Mouse (Mus musculus): ENCODE results near the gene Des. TPM values are rescaled to one million over a fixed set of nuclear protein-coding genes. Genes with fewer than 3 reads are reported as not detected.

Des gene
- polyA plus RNA-seq, 1 experiment from 2014 or later: 23.5 TPM

DNA sequence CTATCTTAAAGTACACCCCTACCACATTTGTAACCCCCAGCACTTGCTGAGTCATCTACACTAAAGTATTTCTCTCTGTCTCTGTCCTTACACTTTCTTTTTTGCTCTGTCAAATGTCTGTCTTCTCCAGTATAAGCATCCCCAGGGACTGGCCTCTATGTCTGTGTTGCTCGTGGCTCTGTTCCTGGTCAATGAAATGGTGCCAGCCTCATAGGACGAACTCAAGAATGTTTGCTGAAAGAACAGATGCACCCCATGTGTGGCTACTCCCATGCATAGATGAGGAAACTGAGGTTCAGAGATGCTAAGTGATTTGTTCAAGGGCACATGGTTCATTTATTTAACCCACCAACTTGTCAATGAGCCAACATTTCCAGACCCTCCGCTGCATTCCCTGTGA is 12.3 kb downstream of the Des start:
- 82% methylated on average over 3 of the region's 3 CpGs for WGBS
- Histone ChIP-seq H3K4me3 (replicated peaks) (no peak overlapping the region), H3K9me3 (no peaks in the 10 kb centered on the region), H3K4me2 (no peak overlapping the region), H3K27ac (no peak overlapping the region), H3K4me1 (replicated peaks) (peaks cover 18% of the 10 kb centered on the region), H3K27me3 (peaks cover 23% of the 10 kb centered on the region), H3K36me3 (no peaks in the 10 kb centered on the region), H3K9ac (replicated peaks) (no peak overlapping the region)
- ATAC-seq (ENCODE audit: insufficient number of reproducible peaks, insufficient read depth, low FRiP score, low TSS enrichment, low read depth): no peak

DNA sequence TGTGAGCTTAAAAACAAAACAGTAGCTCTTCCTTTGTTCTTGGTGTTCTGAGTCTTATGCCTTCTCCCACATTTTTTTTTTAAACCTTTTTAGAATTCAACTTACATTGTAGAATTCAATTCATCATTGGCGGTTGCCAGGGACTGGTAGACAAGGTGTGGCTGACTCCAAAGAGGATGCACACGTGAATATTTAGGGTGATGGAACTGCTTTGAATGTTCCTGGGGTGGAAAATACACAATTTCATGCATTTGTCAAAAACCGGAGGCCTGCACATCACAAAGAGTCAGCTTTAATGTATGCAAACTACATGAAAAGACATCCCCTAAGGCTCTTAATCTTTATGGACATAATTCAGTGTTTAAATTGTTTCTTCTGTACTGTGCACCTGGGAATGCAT is 13.1 kb downstream of the Des start:
- H3K4me1 ChIP-seq (replicated peaks): peaks cover 18% of the 10 kb centered on the region
- 71% methylated on average over 3 of the region's 3 CpGs for WGBS
- H3K9me3 ChIP-seq: no peaks in the 10 kb centered on the region
- H3K9ac ChIP-seq (replicated peaks): no peak overlapping the region
- H3K27ac ChIP-seq: no peak overlapping the region
- no peak overlapping the region for H3K4me3 ChIP-seq (replicated peaks)
- peaks cover 23% of the 10 kb centered on the region for H3K27me3 ChIP-seq
- no peaks in the 10 kb centered on the region for H3K36me3 ChIP-seq
- H3K4me2 ChIP-seq: no peak overlapping the region
- no peak for ATAC-seq (ENCODE audit: insufficient number of reproducible peaks, insufficient read depth, low FRiP score, low TSS enrichment, low read depth)

DNA sequence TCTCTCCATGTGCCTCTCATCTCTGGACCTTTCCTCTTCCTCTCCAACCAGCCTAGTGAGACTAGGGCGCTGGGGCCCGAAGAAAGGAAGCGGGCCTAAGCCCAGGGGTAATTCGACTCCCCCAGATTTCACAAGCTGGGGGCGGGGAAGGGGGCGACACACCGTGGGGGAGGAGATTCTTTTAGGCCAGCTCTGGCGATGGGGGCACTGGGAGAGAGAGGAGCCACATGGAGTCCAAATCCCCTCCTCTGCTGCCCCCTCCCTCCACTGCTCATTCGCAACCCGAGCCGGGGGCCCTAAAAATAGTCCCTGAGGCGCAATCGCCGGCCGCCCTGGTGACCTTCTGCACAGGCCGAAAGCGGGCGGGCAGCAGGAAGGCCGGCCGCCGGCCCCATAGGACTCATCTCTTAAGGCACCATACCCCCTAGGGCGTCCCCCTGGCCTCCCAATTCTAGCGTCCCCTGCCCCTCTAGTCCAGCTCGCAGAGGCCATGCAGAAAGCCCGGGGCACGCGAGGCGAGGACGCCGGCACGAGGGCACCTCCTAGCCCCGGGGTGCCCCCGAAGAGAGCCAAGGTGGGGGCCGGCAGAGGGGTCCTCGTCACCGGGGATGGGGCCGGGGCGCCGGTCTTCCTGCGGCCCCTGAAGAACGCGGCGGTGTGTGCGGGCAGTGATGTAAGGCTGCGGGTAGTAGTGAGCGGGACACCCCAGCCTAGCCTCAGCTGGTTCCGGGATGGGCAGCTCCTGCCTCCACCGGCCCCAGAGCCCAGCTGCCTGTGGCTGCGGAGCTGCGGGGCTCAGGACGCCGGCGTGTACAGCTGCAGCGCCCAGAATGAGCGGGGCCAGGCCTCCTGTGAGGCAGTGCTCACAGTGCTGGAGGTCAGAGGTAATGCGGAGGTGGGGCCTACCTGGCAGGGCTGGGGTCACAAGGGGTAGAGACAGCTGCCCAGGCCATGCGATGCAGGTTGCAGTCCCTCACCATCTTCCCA is 15.1 kb downstream of the Des start, which contains the start of gene Speg:
Speg (plus strand) TSS at position 348 of the 987 bp plus-strand sequence.
- no peaks in the 10 kb centered on the region for H3K9me3 ChIP-seq
- WGBS: 5% methylated on average over 54 of the region's 57 CpGs
- H3K27ac ChIP-seq: peak within 1 kb of the TSS; percentile 69; the same call in 1 of the 2 replicates
- ATAC-seq (ENCODE audit: insufficient number of reproducible peaks, insufficient read depth, low FRiP score, low TSS enrichment, low read depth): peak; percentile 57
- H3K36me3 ChIP-seq: no peaks in the 10 kb centered on the region
- H3K27me3 ChIP-seq: peaks cover 16% of the 10 kb centered on the region
- peaks cover 28% of the 10 kb centered on the region for H3K4me1 ChIP-seq (replicated peaks)
- peak within 1 kb of the TSS; percentile 39 for H3K4me3 ChIP-seq (replicated peaks)
- H3K4me2 ChIP-seq: peak within 1 kb of the TSS; percentile 81
- H3K9ac ChIP-seq (replicated peaks): peak within 1 kb of the TSS; percentile 67

DNA sequence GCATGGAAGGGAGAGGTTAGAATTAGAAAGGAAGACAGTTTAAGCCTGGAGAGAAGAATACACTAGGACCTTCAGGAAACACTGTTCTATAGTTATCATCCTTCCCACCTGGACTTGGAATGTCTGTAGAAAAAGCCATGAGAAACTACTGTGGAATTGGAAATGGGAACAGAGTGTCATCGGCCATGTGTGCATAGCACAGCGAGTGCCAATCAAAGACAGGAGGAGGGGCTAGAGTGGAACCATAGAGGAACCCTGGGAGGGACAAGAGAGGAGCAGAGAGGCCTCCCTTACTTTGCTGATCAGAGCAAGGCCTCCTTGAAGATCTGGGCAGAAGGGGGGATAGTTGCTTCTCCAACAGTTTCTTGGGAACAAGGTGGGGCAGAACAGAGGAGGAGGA is 19.1 kb downstream of the Des start:
- Histone ChIP-seq H3K4me1 (replicated peaks) (peaks cover 49% of the 10 kb centered on the region), H3K9ac (replicated peaks) (no peak overlapping the region), H3K4me2 (no peak overlapping the region), H3K4me3 (replicated peaks) (no peak overlapping the region), H3K36me3 (no peaks in the 10 kb centered on the region), H3K27ac (no peak overlapping the region; the same call in 1 of the 2 replicates), H3K9me3 (no peaks in the 10 kb centered on the region), H3K27me3 (peaks cover 15% of the 10 kb centered on the region)
- WGBS: 76% methylated on average over 2 of the region's 2 CpGs
- no peak for ATAC-seq (ENCODE audit: insufficient number of reproducible peaks, insufficient read depth, low FRiP score, low TSS enrichment, low read depth)

DNA sequence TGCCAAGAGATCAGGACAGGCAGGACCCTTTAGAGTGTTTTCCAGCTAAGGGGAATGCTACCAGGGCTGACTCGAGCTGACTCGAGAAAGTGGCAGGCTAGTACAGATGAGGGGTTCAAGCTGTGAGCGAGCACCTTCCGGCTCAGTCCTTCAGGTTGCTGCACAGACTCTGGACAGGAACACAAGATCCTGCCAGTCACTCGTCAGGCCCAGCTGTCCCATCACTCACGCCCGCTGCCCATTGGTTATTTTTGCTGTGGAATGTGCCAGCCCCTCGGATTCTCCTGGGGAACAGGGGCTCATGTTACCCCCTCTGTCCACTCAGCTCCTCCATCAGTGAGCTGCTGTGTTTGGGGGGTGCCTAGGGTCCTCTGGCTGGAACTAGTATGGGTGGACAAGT is 19.8 kb downstream of the Des start:
- no peak overlapping the region for H3K9ac ChIP-seq (replicated peaks)
- peaks cover 49% of the 10 kb centered on the region for H3K4me1 ChIP-seq (replicated peaks)
- no peak overlapping the region for H3K4me3 ChIP-seq (replicated peaks)
- peaks cover 6% of the 10 kb centered on the region for H3K36me3 ChIP-seq
- no peak for ATAC-seq (ENCODE audit: insufficient number of reproducible peaks, insufficient read depth, low FRiP score, low TSS enrichment, low read depth)
- H3K9me3 ChIP-seq: no peaks in the 10 kb centered on the region
- H3K4me2 ChIP-seq: no peak overlapping the region
- peaks cover 22% of the 10 kb centered on the region for H3K27me3 ChIP-seq
- 49% methylated on average over 8 of the region's 8 CpGs for WGBS
- H3K27ac ChIP-seq: peak overlapping the region; percentile 64; the same call in 1 of the 2 replicates

DNA sequence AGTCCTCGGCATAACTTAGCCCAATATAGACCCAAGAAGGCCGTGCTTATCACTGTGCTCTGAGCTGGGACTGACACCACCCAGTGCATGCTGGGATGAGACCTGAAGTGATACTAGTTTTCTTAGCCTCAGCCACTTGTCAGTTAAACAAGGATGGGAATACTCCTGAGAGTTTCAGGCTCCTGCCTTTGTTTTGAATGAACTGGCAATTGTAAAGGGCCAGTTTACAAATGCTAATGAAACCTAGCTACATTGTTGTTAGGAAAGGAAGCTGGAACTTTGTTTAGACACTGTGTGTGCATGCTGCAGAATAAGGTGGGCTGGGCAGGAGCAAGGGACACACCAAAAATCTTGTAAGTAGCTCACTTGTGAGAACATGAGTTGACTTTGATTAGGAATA is 20.8 kb downstream of the Des start:
- no peak overlapping the region for H3K9ac ChIP-seq (replicated peaks)
- H3K36me3 ChIP-seq: peaks cover 10% of the 10 kb centered on the region
- ATAC-seq (ENCODE audit: insufficient number of reproducible peaks, insufficient read depth, low FRiP score, low TSS enrichment, low read depth): no peak
- no peaks in the 10 kb centered on the region for H3K9me3 ChIP-seq
- 39% methylated on average over 2 of the region's 2 CpGs for WGBS
- H3K27ac ChIP-seq: no peak overlapping the region; the same call in 1 of the 2 replicates
- H3K27me3 ChIP-seq: peaks cover 29% of the 10 kb centered on the region
- H3K4me1 ChIP-seq (replicated peaks): peaks cover 48% of the 10 kb centered on the region
- H3K4me2 ChIP-seq: peak overlapping the region; percentile 90
- H3K4me3 ChIP-seq (replicated peaks): peak overlapping the region; percentile 86

DNA sequence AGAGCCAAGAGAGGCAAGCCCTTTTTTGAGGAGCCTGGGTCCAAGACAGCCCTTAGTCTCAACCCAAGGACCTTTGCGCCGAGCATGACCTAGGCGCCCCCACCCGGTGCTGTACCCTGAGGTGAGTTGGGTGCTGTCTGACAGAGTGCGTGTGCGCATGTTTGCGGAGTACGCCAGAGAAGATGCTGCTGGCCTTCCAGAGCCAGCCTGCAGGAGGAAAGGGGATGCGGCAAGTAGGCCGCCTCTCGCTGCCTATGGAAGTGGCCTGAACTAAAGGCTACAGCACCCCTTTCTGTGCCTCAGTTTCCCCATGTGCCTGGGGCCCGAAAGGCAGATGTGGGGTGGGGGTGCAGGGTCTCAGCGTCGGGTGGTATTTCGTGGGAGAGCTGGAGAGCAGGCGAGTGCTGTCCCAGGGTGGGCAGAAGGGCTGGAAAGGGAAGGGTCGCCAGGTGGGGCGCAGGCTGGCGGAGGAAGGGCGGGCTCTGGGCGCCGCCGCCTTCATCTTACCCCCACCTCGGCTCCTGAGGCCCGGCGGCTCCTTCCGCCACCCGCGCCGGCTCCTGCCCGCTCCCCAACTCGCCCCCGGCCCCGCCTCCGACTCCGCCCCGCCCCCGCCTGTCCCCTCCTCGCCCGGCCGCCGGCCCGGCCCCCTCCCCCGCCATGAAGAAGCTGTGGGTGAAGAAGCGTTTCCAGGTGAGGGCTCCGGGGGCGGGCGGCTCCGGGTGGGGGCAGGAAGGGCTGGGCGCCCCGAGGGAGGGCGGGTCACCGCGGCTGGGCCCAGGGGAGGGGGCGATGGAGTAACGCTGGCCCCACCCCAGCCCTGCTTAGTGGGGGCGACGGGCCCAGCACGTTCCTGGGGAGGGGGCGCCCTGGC is 21.6 kb downstream of the Des start:
- H3K27ac ChIP-seq: peak overlapping the region; percentile 69
- peak; percentile 38 for ATAC-seq (ENCODE audit: insufficient number of reproducible peaks, insufficient read depth, low FRiP score, low TSS enrichment, low read depth)
- H3K9ac ChIP-seq (replicated peaks): peak overlapping the region; percentile 87
- peak overlapping the region; percentile 86 for H3K4me3 ChIP-seq (replicated peaks)
- H3K4me1 ChIP-seq (replicated peaks): peaks cover 49% of the 10 kb centered on the region
- peaks cover 10% of the 10 kb centered on the region for H3K36me3 ChIP-seq
- 5% methylated on average over 35 of the region's 60 CpGs for WGBS
- no peaks in the 10 kb centered on the region for H3K9me3 ChIP-seq
- peak overlapping the region; percentile 90 for H3K4me2 ChIP-seq
- H3K27me3 ChIP-seq: peaks cover 30% of the 10 kb centered on the region

DNA sequence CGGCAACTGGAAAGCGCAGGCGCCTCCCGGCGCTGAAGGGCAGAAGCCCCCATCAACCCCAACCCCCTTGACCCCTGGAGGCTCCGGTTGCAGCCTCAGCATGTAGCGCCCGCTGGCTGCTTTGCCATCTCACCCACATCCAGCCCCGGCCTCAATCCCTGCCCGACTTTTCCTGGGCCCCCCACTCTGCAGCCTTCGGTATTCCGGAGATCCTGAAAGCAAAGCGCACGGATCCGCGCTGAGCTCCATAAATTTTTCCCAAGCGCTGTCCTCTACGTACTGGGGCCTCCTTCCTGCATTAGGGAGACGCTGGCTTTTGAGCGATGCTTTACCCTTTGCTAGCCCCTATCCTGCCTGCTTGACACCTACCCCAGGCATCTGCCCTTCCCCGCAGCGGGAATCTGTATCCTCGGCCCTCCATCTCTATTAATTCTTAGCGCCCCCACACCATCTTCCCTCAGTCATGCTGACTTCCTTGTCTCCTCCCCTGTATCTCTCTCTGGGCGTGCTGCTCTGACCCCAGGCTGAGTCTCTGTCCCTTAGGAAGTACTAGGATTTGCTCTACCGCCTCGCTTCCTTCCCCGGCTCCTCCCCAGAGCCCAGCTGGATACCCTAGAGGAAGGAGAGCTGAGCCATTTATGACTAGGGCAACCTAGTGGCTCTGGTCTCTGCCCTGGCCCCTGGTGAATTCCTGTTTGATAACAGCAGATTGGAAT is 22.4 kb downstream of the Des start:
- Histone ChIP-seq H3K27ac (peak overlapping the region; percentile 69), H3K36me3 (peaks cover 10% of the 10 kb centered on the region), H3K9ac (replicated peaks) (peak overlapping the region; percentile 87), H3K4me1 (replicated peaks) (peaks cover 54% of the 10 kb centered on the region), H3K4me2 (peak overlapping the region; percentile 90), H3K9me3 (no peaks in the 10 kb centered on the region), H3K4me3 (replicated peaks) (peak overlapping the region; percentile 86), H3K27me3 (peaks cover 38% of the 10 kb centered on the region)
- ATAC-seq (ENCODE audit: insufficient number of reproducible peaks, insufficient read depth, low FRiP score, low TSS enrichment, low read depth): 0 out of 2 replicates have a peak, but pooled peaks have one; percentile 24
- WGBS: 2% methylated on average over 28 of the region's 28 CpGs

DNA sequence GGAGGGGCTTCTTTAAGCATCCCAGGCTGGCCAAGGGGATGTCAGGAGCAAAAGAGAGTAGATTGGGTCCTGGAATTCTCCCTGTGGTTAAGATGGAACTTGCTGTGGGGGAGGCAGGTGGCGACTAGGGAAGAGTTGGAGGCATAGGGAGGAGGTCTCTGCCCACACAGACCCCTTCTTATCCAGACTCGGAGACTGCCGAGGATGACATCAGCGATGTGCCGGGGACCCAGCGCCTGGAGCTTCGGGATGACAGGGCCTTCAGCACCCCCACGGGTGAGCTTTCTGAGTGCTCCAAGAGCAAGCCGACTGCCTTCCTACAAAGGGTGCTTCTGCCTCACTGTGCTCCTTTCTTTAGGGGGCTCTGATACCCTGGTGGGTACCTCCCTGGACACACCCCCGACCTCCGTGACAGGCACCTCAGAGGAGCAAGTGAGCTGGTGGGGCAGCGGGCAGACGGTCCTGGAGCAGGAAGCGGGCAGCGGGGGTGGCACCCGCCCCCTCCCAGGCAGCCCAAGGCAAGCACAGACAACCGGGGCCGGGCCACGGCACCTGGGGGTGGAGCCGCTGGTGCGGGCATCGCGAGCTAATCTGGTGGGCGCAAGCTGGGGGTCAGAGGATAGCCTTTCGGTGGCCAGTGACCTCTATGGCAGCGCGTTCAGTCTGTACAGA is 24.5 kb downstream of the Des start:
- H3K27me3 ChIP-seq: peaks cover 55% of the 10 kb centered on the region

DNA sequence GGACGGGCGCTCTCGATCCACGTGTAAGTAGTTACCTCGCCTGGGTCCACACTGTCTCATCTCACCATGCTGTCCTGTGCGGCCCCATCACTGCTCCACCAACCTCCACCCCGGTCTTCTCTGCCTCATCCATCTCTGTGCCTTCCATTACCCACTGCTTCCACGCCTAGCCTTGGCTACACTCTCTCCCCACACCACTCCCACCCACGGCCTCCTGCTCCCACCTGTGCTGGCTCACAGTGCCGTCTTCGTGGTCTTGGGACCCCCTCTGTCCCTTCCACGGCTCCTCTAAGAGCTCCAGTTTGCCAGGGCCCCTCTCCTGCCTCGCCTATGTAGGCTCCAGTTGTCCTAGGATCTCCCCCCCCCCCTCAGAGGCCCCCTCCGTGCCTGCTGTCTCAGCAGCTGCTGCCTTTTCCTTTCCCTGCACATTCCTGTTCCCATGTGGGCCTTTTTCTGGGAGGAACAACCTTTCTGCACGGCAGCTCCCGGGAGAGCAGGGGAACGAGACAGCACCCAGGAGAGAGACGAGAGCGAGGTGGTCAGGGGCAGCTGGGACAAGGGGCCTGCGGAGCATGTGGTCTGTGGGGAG is 25.1 kb downstream of the Des start:
- Histone ChIP-seq H3K9ac (replicated peaks) (no peak overlapping the region; the same call in 1 of the 2 replicates), H3K36me3 (peaks cover 15% of the 10 kb centered on the region), H3K4me2 (no peak overlapping the region), H3K4me3 (replicated peaks) (0 out of 2 replicates have a peak overlapping the region, but pooled peaks have one; percentile 3), H3K4me1 (replicated peaks) (peaks cover 62% of the 10 kb centered on the region), H3K9me3 (no peaks in the 10 kb centered on the region), H3K27ac (peak overlapping the region; percentile 8; the same call in 1 of the 2 replicates), H3K27me3 (peaks cover 60% of the 10 kb centered on the region)
- 73% methylated on average over 20 of the region's 20 CpGs for WGBS
- ATAC-seq (ENCODE audit: insufficient number of reproducible peaks, insufficient read depth, low FRiP score, low TSS enrichment, low read depth): no peak

More for the DNA sequence above, 24.5 kb downstream of the Des start:
- 91% methylated on average over 27 of the region's 27 CpGs for WGBS
- Histone ChIP-seq H3K9ac (replicated peaks) (no peak overlapping the region; the same call in 1 of the 2 replicates), H3K36me3 (peaks cover 15% of the 10 kb centered on the region), H3K27ac (no peak overlapping the region), H3K4me1 (replicated peaks) (peaks cover 68% of the 10 kb centered on the region), H3K9me3 (no peaks in the 10 kb centered on the region), H3K4me3 (replicated peaks) (no peak overlapping the region), H3K4me2 (no peak overlapping the region)
- no peak for ATAC-seq (ENCODE audit: insufficient number of reproducible peaks, insufficient read depth, low FRiP score, low TSS enrichment, low read depth)
